Mouse (Mus musculus) layer of hippocampus, adult 6 months (tissue): Measurements from ENCODE around the gene Coro6. TPM values are rescaled to one million over a fixed set of nuclear protein-coding genes. Genes with fewer than 3 reads are reported as not detected.

Source experiments
- long read RNA-seq, 2 experiments: library from polyadenylated mRNA; unstranded; transcript quantifications; one replicate each; pipeline ENCODE4 v2.0.0; 2019 to 2020
- polyA plus RNA-seq: library from polyadenylated mRNA; unstranded; fragments of <200 nt; fragmentation: Nextera tagmentation; gene quantifications from 2 replicates; pipeline ENCODE4 v1.2.3, GENCODE M21; 2021

Coro6 gene
- 2.1 and 2.6 TPM in 2 replicates for polyA plus RNA-seq
- long read RNA-seq, experiment 1, partial matches to known transcripts: 2 of 5 reads
- long read RNA-seq, experiment 1, other reads (novel, unspliced or antisense): 3 of 5 reads
- long read RNA-seq, experiment 2, partial matches to known transcripts: 11 of 89 reads
- long read RNA-seq, experiment 2, other reads (novel, unspliced or antisense): 78 of 89 reads

GRCm38 (mm10) chr11:77462283-77463100, at the start of gene Coro6:
TSS of gene Coro6 (plus strand) at chr11:77462411.

GRCm38 (mm10) chr11:77489591-77490235, 27.5 kb downstream of the Coro6 start, which contains the start of gene Ankrd13b:
TSS of gene Ankrd13b (minus strand) at chr11:77489678.

GRCm38 (mm10) chr11:77493512-77494343, 31.5 kb downstream of the Coro6 start, which contains the start of gene Git1:
TSS of gene Git1 (plus strand) at chr11:77493562.

GRCm38 (mm10) chr11:77514832-77515636, 52.8 kb downstream of the Coro6 start, which contains the start of gene Abhd15:
TSS of gene Abhd15 (plus strand) at chr11:77515121.

GRCm38 (mm10) chr11:77515637-77516552, 53.7 kb downstream of the Coro6 start, which contains the start of gene Trp53i13:
TSS of gene Trp53i13 (minus strand) at chr11:77515980.

GRCm38 (mm10) chr11:77519043-77519442, 56.8 kb downstream of the Coro6 start, which contains the start of gene Gm10392:
TSS of gene Gm10392 (minus strand) at chr11:77519198.

Other genes starting within 250 kb of the Coro6 start
- gene Ssh2, start 246.1 kb upstream of the Coro6 start, polyA plus RNA-seq: 4.5 and 5.0 TPM in 2 replicates
- gene Ankrd13b, start 27.3 kb downstream of the Coro6 start, polyA plus RNA-seq: 4.7 and 5.5 TPM in 2 replicates
- 31.1 and 36.5 TPM in 2 replicates for gene Git1, start 31.2 kb downstream of the Coro6 start, polyA plus RNA-seq
- 1.4 and 1.5 TPM in 2 replicates for gene Abhd15, start 52.7 kb downstream of the Coro6 start, polyA plus RNA-seq
- 12.3 and 13.9 TPM in 2 replicates for gene Trp53i13, start 53.6 kb downstream of the Coro6 start, polyA plus RNA-seq
- gene Gm10392, start 56.8 kb downstream of the Coro6 start, polyA plus RNA-seq: not detected in 2 replicates
- 8.7 and 18.8 TPM in 2 replicates for gene Taok1, start 145.4 kb downstream of the Coro6 start, polyA plus RNA-seq
- 5.9 and 6.2 TPM in 2 replicates for gene Nufip2, start 223.7 kb downstream of the Coro6 start, polyA plus RNA-seq